Mouse (Mus musculus) heart, embryonic 14.5 days (tissue): ENCODE results near the gene Muc5ac. TPM values are rescaled to one million over a fixed set of nuclear protein-coding genes. Genes with fewer than 3 reads are reported as not detected.
"Not testable (repeated sequence)": the region's sequence is repeated elsewhere in the genome, so short reads cannot be mapped to it uniquely, and the experiment has no call there.

ENCODE experiments used
- ATAC-seq: fragments of 200-750 bp; cut with Nextera tagmentation; 2 replicates; pipeline ENCODE4 v1.8.0; 2017; ENCODE audit warnings: low read depth, moderate TSS enrichment; ENCODE audit not compliant: insufficient number of reproducible peaks, insufficient read depth, low FRiP score
- H3K27ac ChIP-seq, 2 experiments: fragments of 200-500 bp in 1 of 2; fragments of 300-500 bp in 1 of 2; sonication (generic) in 1 of 2; replicated peaks in 1 of 2; 2 replicates each; pipeline ENCODE4 v1.5.1; 2012 to 2014; ENCODE audit warnings: low read depth in 2 of 2, low read length in 2 of 2, control low read depth in 1 of 2, mild to moderate bottlenecking in 1 of 2, mixed read lengths in 1 of 2; ENCODE audit not compliant: control insufficient read depth in 1 of 2, insufficient read depth in 1 of 2
- H3K27me3 ChIP-seq: fragments of 300-500 bp; sonication (generic); 2 replicates; pipeline ENCODE4 v1.6.1; 2014; ENCODE audit warnings: mild to moderate bottlenecking, low read length, control low read depth; ENCODE audit not compliant: control insufficient read depth, insufficient read depth
- H3K36me3 ChIP-seq: fragments of 300-500 bp; sonication (generic); 2 replicates; pipeline ENCODE4 v1.6.1; 2014; ENCODE audit warnings: mild to moderate bottlenecking, control low read depth, low read length, mixed read lengths; ENCODE audit not compliant: control insufficient read depth, insufficient read depth
- H3K4me1 ChIP-seq, 2 experiments: fragments of 200-500 bp in 1 of 2; fragments of 300-500 bp in 1 of 2; sonication (generic) in 1 of 2; 2 replicates each; pipeline ENCODE4 v1.6.1; 2012 to 2014; ENCODE audit warnings: low read length in 2 of 2, control low read depth in 1 of 2, mixed read lengths in 1 of 2; ENCODE audit not compliant: control insufficient read depth in 2 of 2, insufficient read depth in 2 of 2
- H3K4me2 ChIP-seq: fragments of 300-500 bp; sonication (generic); 2 replicates; pipeline ENCODE4 v1.6.1; 2014; ENCODE audit warnings: mild to moderate bottlenecking, low read length
- H3K4me3 ChIP-seq, 2 experiments: fragments of 200-500 bp in 1 of 2; fragments of 300-500 bp in 1 of 2; sonication (generic) in 1 of 2; 2 replicates each; pipeline ENCODE4 v1.5.1; 2012 to 2014; ENCODE audit warnings: low read length in 2 of 2, mild to moderate bottlenecking in 2 of 2, control low read depth in 1 of 2, low read depth in 1 of 2, moderate library complexity in 1 of 2; ENCODE audit not compliant: control insufficient read depth in 1 of 2, insufficient read depth in 1 of 2
- H3K9ac ChIP-seq: fragments of 300-500 bp; sonication (generic); 2 replicates; pipeline ENCODE4 v1.6.1; 2014; ENCODE audit warnings: mild to moderate bottlenecking, low read length
- H3K9me3 ChIP-seq: fragments of 300-500 bp; sonication (generic); 2 replicates; pipeline ENCODE4 v1.6.1; 2016; ENCODE audit warnings: low read length, control low read depth; ENCODE audit not compliant: control insufficient read depth
- WGBS: fragments of 180-500 bp; shearing (Covaris S2); extraction: QIAGEN DNeasy Blood & Tissue Kit; methylation state at CpG from one replicate; pipeline ENCODE4 v1.1.7; 2014; 5-methylcytosine and 5-hydroxymethylcytosine counted together
- polyA plus RNA-seq: library from polyadenylated mRNA; unstranded; fragments of >200 nt; fragmentation: Nextera tagmentation; extraction: Ambion mirVana; gene quantifications from 2 replicates; pipeline ENCODE4 v1.2.1, GENCODE M21; 2014

The Muc5ac gene
- polyA plus RNA-seq, 1 experiment from 2014 or later, result 0.07 TPM

DNA sequence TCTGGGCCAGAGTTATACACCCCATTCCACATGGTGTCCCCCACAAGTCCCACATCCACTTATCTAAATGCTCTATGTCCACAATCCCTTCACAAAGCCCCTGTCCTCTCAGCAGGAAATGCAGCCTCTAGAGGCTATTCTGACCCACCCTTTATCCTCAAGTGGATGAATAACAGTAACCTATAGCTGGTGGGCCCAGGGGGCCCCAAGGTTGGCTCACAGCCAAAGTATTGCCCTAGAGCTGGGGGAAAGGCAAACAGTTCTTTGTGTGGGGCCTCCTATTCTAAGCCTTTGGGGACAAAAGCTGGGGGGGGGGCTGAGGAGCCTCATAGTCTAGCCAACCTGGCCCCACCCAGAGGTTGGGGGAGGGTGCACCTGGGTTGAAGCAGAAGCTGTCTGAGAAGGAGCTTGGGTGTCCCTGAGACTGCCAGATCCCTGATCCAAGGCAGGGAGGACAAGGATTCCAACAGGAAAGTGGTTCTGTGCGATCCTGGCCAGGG lies 16.7 kb upstream of the Muc5ac start:
- WGBS, result 47% methylated on average over 1 of the region's 1 CpGs
- no peak overlapping the region for H3K4me2 ChIP-seq
- H3K4me1 ChIP-seq, result peaks cover 7 to 12% of the 10 kb centered on the region in 2 experiments; a peak in 3 of 4 replicates
- H3K9me3 ChIP-seq, result no peaks in the 10 kb centered on the region
- no peak for ATAC-seq
- no peak overlapping the region for H3K9ac ChIP-seq
- no peaks in the 10 kb centered on the region for H3K27me3 ChIP-seq
- H3K4me3 ChIP-seq, result no peak overlapping the region
- no peak overlapping the region for H3K27ac ChIP-seq
- H3K36me3 ChIP-seq, result no peaks in the 10 kb centered on the region

DNA sequence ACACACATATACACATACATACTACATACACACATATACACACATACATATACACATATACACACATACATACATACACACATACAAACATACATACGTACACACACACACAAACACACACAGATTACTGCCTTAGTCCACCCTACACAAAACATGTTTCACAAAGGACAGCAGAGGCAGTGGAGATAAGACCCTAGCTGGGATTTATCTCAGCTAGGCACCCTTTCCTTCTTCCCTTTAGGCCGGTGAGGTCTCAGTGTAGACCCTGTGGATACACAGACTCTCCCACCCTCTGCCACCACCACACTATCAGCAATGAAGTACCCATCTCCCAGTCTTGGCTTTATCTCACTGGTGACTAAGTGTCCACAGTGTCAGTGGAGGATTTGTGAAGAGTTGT lies 13.9 kb upstream of the Muc5ac start:
- H3K4me3 ChIP-seq, result no peak overlapping the region
- no peak overlapping the region for H3K4me2 ChIP-seq
- WGBS, result 65% methylated on average over 2 of the region's 2 CpGs
- no peaks in the 10 kb centered on the region for H3K9me3 ChIP-seq
- no peak overlapping the region for H3K27ac ChIP-seq
- H3K4me1 ChIP-seq, result peaks cover 7 to 12% of the 10 kb centered on the region in 2 experiments; a peak in 3 of 4 replicates
- H3K27me3 ChIP-seq, result peaks cover 5% of the 10 kb centered on the region
- no peak for ATAC-seq
- no peak overlapping the region for H3K9ac ChIP-seq
- no peaks in the 10 kb centered on the region for H3K36me3 ChIP-seq

DNA sequence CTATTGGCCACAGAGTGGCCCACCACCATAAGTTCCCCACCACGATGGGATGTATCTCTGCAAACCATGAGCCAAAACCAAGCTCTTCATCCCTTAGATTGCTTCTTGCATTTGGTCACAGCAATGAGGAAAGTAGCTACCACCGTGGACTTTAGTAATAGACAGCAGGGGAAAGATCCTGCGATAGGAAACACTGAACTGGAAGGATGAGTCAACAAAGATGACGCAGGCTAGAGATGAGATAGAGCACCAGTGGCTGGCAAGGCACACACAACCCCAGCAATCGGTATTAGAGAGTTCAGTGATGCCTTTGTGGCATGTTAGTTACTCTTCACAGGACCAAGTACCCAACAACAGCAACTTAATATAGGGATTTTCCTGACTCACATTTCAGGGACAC lies 12.6 kb upstream of the Muc5ac start:
- peaks cover 5% of the 10 kb centered on the region for H3K27me3 ChIP-seq
- WGBS, result 77% methylated on average over 5 of the region's 5 CpGs
- H3K4me3 ChIP-seq, result no peak overlapping the region
- peaks cover 7 to 8% of the 10 kb centered on the region in 2 experiments; a peak in 3 of 4 replicates for H3K4me1 ChIP-seq
- H3K4me2 ChIP-seq, result no peak overlapping the region
- no peak overlapping the region for H3K27ac ChIP-seq
- no peak overlapping the region for H3K9ac ChIP-seq
- no peaks in the 10 kb centered on the region for H3K9me3 ChIP-seq
- no peak for ATAC-seq
- H3K36me3 ChIP-seq, result no peaks in the 10 kb centered on the region

DNA sequence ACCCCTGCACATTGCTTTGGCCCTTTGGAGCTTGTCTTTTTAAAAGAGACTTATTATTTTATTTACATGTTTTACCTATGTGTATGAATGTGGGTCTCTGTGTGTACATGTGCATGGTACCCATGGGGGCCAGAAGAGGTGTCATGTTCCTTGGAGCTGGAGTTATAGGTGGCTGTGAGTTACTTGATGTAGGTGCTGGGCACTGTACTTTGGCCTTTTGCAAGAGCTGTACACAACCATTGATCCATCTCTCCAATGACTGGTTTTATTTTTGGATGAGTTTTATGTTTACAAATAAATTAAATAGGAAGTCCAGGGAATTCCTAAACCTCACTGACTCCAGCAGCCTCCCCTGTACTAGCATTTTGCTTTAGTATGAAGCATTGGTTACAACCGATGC lies 5.5 kb downstream of the Muc5ac start:
- Histone ChIP-seq H3K9ac (no peak overlapping the region), H3K27me3 (no peaks in the 10 kb centered on the region), H3K9me3 (peaks cover 28% of the 10 kb centered on the region), H3K4me3 (no peak overlapping the region), H3K4me1 (no peaks in the 10 kb centered on the region), H3K27ac (no peak overlapping the region), H3K4me2 (no peak overlapping the region), H3K36me3 (no peaks in the 10 kb centered on the region)
- no peak for ATAC-seq
- 100% methylated on average over 1 of the region's 1 CpGs for WGBS

DNA sequence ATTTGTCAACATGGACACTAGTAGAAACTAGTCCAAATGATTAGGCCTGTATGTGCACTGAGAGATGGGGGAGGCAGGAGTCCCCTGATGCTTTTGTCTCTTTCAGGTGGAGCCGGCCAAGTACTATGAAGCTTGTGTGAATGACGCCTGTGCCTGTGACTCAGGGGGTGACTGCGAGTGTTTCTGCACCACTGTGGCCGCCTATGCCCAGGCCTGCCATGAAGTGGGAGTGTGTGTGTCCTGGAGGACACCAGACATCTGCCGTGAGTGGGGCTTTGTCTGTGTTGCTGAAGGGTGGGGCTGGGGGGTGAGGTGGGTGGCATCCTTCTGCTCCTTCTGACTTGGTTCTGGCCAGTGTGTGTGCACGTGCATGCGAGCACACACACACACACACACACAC lies 14.4 kb downstream of the Muc5ac start:
- no peak overlapping the region for H3K4me2 ChIP-seq
- no peaks in the 10 kb centered on the region for H3K27me3 ChIP-seq
- ATAC-seq, result no peak
- H3K9ac ChIP-seq, result no peak overlapping the region
- H3K4me3 ChIP-seq, result no peak overlapping the region
- H3K4me1 ChIP-seq, result no peaks in the 10 kb centered on the region; a peak in 1 of 4 replicates
- H3K9me3 ChIP-seq, result peaks cover 10% of the 10 kb centered on the region
- 89% methylated on average over 7 of the region's 7 CpGs for WGBS
- H3K27ac ChIP-seq, result no peak overlapping the region
- no peaks in the 10 kb centered on the region for H3K36me3 ChIP-seq

DNA sequence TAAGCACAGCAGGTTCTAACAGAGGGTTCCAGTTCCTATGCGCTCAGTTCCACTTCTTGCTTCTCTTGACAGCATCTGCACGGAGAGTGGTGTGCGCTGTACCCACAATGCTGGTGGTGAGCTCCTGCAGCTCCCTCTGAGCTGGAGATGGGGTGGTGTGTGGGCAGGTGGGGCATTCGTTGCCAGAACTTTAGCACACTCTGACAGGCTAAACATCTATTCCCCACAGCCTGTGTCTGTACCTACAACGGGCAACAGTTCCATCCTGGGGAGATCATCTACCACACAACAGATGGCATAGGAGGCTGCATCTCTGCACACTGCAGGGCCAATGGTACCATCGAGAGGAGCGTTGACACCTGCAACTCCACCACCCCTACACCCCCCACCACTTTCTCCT lies 16.6 kb downstream of the Muc5ac start:
- H3K27ac ChIP-seq, result no peak overlapping the region
- no peaks in the 10 kb centered on the region; a peak in 1 of 4 replicates for H3K4me1 ChIP-seq
- 86% methylated on average over 7 of the region's 7 CpGs for WGBS
- no peak for ATAC-seq
- H3K9me3 ChIP-seq, result no peaks in the 10 kb centered on the region
- no peaks in the 10 kb centered on the region for H3K27me3 ChIP-seq
- no peak overlapping the region for H3K4me2 ChIP-seq
- no peak overlapping the region for H3K9ac ChIP-seq
- H3K4me3 ChIP-seq, result no peak overlapping the region
- no peaks in the 10 kb centered on the region for H3K36me3 ChIP-seq

DNA sequence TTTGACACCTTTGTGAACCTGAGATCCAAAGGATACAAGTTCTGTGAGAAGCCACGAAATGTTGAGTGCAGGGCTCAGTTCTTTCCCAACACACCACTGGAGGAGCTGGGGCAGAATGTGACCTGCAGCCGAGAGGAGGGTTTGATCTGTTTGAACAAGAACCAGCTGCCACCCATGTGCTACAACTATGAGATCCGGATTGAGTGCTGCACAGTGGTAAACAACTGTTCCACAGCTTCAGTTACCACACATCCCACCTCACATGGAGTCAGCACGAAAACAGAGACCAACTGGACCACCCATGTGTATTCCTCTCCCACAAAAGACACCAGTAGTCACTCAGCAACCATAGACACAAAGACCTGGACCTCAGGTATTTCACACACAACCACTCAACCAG lies 19.1 kb downstream of the Muc5ac start:
- not testable (repeated sequence) for H3K27me3 ChIP-seq, H3K4me2 ChIP-seq, H3K9ac ChIP-seq, H3K36me3 ChIP-seq, H3K27ac ChIP-seq, H3K9me3 ChIP-seq, H3K4me1 ChIP-seq, ATAC-seq, H3K4me3 ChIP-seq
- no CpG with 5 or more reads among the region's 4 CpGs for WGBS

DNA sequence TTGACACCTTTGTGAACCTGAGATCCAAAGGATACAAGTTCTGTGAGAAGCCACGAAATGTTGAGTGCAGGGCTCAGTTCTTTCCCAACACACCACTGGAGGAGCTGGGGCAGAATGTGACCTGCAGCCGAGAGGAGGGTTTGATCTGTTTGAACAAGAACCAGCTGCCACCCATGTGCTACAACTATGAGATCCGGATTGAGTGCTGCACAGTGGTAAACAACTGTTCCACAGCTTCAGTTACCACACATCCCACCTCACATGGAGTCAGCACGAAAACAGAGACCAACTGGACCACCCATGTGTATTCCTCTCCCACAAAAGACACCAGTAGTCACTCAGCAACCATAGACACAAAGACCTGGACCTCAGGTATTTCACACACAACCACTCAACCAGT lies 21.2 kb downstream of the Muc5ac start:
- not testable (repeated sequence) for H3K4me3 ChIP-seq, H3K4me1 ChIP-seq, H3K4me2 ChIP-seq, H3K9me3 ChIP-seq, H3K36me3 ChIP-seq, H3K27me3 ChIP-seq, H3K9ac ChIP-seq, ATAC-seq, H3K27ac ChIP-seq
- no CpG with 5 or more reads among the region's 4 CpGs for WGBS
